Mouse (Mus musculus) left cerebral cortex, postnatal 14 days (tissue): ENCODE measurements at regions not wholly inside any gene's neighbourhood (a gene's known extent, or its start where the extent isn't known, plus 50 kb on each side); places are given as distances from the start of the nearest gene placed in this dataset.
"Not testable (repeated sequence)": the region's sequence is repeated elsewhere in the genome, so short reads cannot be mapped to it uniquely, and the experiment has no call there.

Experiments
- DNase-seq, 2 experiments: peaks; one replicate each; pipeline ENCODE4 v3.0.0; 2021 to 2022; ENCODE audit warnings: low spot score in 2 of 2, mixed read lengths in 1 of 2
- intact Hi-C: fragments of 180-260 bp; cut with DNase I; formaldehyde crosslinking; loops from one replicate; pipeline ENCODE4 v1.15.1; 2025

DNA sequence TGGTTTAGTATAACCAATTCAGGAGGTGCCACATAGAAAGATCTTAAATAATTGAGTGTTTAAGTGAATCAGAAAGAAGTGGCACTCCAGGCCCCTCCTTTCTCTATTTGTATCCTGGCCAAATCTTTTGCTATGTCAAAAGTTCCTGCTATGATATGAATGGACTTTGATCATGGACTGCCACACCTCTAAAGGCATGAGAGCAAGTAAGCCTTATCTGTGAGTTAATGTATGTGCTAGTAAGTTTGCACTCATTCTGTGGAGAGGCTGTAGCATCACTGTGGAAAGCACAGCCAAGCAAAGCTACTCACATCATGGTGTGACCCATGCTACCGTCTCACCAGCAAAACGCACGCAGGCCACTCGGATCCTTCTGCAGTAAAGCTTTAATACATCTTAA is 140.2 kb downstream of the Jrkl start:
- DNase-seq, result no peak
- intact Hi-C loops, result no loop called here

DNA sequence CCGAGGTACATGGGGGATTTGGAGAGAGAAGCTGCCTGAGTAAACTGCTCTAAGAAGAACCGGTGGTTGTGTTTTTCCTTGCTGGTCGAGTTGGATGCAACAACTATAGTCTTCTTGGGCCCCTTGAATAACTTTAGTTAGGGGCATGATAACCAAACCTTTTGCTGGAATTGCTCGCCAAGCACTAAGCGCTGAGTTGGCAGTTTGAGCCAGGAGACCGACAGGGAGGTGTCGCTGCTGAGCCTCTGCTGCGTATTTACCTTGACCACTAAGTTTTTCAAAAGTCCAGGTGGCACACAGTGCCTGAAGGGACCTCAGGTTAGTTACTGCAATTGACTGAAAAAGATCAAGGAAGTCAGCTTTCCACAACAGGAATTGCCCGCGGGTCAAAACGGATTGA is 162.0 kb downstream of the Jrkl start:
- intact Hi-C loops, result no loop called here
- no peak for DNase-seq

DNA sequence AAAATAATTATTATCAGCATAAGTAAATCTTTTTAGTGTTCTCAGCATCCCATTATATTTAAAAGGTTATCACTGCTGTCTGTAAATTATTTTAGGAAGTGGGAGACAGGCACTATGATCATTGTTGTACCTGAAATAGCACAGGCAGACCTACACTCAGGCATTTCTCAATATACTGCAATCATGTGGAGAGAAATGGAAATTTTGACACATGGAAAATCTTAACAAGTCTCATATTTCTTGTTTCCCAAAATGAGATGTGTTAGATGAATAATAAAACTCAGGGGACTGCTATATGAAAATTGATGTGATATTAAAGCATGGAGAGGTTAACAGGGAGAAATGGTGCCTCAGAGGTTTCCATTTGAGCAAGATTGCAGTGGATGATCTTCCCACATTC is 196.6 kb downstream of the Jrkl start:
- DNase-seq, result no peak
- intact Hi-C loops, result no loop called here

DNA sequence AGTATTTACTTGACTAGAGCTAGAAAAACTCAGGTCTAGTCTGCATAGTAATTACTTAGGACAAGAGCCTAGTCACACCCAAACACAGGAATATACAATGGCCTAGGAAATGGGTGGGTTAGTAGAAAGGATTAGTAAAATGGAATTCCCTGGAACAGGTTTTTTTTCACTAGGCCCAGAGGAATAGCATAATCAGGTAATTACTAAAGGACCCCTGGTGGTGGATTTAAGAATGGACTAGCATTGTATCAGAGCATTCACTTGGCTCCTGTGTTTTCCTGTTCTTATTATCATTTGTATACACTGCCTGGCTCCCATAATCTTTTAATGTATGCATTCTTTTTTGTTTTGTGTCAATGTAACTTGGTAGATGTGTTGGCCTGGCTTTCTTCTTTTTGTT is 226.6 kb downstream of the Jrkl start:
- intact Hi-C loops, result no loop called here
- no peak for DNase-seq

DNA sequence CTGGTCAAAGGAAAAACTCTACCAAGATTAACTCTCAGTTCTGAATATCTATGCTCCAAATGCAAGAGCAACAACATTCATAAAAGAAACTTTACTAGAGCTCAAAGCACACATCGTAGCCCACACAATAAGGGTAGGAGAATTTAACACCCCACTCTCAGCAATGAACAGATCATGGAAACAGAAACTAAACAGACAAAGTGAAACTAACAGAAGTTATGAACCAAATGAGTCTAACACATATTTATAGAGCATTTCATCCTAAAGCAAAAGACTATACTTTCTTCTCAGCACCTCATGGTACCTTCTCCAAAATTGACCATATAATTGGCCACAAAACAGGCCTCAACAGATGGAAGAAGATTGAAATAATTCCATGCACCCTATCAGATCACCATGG is 262.4 kb downstream of the Jrkl start:
- DNase-seq, intact Hi-C loops: not testable (repeated sequence)

DNA sequence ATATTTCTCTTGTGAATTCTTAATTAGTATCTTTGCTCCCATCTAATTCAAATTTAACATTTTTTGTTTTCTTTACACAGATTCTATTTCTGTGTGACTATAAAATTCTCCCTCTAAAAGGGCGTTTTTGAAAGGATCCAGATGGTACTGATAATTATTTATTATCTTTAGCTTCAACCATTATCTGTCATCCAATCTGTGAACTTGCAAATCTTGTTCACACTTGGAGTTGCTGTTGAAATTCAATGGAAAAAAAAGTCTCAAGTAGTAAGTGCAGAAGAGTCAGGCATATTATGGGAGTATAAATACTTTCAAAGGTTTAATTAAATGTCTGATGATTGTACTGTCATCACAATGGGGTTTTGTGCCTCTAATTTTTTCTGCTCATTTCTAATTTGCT is 272.6 kb downstream of the Jrkl start:
- intact Hi-C loops, result no loop called here
- DNase-seq, result no peak

DNA sequence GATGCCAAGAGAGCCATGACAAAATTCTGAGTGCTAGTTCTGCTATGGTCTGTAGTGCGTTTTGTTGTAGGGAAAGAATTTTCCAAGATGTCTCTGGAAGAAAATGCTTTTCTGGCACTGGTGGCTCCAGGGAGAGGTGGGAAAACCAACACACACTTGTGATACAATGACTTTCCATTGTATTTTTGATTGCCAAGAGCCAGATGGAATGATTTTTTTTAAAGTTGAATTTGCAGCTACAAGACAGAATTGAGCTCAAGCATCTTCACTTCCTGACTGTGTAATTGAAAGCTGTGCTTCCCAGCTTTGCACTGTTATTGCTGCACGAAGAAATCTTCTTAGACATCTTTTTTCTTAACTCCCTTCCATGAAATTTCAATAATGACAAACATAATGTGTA is 285.3 kb downstream of the Jrkl start:
- DNase-seq, result peak in 1 of 2 experiments; percentile 2
- intact Hi-C loops, result no loop called here

DNA sequence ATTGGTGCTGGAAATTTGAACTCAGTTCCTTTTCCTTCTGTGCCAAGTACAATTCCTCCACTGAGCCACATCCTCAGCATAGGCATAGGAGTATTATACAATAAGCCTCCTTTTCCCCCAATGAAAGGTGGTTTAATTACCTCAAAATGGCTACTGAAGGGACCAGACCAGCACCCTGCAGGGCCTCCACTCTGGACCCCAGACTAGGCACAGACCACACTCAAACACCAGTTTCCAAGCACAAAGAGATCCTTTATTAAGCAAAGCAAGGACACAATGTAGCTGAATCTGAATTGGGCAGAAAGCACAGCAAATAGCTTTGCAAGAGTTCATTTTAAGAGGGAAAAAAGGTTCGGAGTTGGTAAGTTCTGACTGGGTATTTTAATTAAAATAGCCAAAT is 299.5 kb downstream of the Jrkl start:
- no peak for DNase-seq
- intact Hi-C loops, result no loop called here

DNA sequence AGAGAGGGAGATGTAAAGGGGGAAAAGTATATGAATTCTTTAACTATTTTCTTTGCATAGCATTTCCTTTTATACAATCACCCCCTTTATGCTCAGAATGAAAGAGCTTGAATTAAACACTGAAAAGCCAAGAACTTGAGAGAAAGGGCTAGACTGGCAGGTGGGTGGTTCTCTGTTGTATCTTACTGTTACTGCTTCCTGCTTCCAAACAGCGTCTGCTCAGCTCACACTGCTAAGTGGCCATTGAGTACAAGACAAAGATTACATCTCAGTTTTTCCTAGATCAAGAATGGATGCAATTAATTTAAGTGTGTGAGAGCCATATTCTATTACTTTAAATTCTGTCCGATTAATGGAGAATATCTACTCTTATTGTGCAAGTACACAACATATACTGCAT is 300.2 kb downstream of the Jrkl start:
- intact Hi-C loops, result no loop called here
- DNase-seq, result no peak

DNA sequence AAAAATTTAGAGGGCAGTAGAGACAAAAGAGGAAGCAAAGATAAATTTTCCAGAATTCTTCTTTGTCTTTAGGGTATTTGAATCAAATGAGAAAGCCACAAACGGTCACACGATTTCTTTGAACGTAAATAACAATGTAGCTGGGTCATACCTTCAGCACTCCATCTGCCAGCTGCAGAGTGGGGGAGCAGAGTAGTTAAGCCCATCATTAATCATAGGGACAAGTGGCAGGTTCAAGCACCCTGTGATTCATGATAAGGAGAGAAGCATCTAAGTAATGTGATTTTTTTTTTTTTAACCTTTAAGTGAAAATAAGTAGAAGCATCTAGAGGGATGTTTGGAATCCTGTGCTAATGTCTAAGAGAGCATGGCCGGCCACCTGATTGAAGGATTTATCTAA is 300.6 kb downstream of the Jrkl start:
- intact Hi-C loops, result no loop called here
- no peak for DNase-seq

DNA sequence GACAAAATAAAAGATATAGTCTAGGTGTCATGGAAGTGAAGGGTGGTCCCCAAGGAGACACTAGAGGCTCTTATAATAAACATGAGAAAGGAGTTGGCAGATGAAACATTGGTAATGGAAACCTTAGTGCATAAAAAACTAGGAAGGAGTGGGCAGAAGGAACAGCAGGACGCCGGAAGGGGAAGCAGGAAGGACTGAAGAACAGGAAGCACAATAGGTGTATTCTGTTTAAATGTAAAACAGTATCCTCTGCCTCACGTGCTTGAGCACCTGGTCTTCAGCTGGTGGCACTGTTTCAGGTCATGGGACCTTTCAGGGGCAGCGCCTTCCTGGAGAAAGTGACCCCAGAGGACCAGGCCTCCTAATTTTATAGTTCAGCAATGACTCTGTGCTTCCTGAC is 310.6 kb downstream of the Jrkl start:
- DNase-seq, result no peak
- intact Hi-C loops, result no loop called here

DNA sequence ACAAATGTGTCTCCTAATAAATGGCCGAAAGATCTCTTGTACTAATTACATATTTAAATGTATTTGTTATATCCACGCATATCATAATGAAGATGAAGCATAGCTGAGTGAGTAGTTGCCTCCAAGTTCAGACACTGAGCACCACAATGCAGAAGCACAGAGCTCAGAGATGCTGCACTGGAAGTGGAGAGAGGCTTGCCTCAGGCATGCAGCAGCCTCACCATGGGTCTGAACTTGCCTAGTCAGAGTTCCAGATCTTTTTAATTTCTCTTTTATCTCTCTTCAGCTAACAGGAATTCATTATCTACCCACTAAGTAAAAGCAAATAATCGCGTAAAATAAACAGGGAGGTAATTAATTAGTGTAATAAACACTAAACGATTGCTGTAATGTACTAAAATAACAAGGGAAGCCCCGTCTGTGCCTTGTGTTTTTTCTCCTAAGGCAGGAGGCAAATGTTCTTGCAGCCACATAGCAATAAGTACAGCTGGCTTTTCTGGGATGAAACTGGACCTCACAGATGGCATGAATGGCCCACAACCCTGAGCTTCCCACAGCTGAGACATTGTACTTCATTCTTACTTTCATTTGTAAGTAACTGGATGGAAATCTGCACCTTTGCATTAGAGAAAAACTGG is 320.0 kb downstream of the Jrkl start:
- intact Hi-C loops, result no loop called here
- DNase-seq, result no peak

DNA sequence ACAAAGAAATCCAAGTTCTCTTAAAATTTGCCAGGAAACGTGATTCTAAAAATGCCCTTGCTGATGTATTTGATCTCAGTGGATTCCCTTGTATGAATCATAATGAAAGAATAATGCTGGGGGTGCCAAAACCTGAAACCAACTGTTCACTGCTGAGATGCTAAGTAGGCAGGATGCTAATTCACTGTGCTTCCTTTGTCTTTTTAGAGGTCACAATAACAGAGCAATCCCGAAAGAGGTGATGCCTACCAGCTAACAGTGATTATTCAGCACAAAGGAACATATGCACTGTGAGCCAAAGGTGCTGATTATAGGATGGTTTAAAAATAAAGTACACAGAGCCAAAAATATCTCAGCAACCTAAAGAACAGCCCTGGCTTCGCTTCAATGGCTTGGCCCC is 344.9 kb downstream of the Jrkl start:
- DNase-seq, result no peak
- intact Hi-C loops, result no loop called here

DNA sequence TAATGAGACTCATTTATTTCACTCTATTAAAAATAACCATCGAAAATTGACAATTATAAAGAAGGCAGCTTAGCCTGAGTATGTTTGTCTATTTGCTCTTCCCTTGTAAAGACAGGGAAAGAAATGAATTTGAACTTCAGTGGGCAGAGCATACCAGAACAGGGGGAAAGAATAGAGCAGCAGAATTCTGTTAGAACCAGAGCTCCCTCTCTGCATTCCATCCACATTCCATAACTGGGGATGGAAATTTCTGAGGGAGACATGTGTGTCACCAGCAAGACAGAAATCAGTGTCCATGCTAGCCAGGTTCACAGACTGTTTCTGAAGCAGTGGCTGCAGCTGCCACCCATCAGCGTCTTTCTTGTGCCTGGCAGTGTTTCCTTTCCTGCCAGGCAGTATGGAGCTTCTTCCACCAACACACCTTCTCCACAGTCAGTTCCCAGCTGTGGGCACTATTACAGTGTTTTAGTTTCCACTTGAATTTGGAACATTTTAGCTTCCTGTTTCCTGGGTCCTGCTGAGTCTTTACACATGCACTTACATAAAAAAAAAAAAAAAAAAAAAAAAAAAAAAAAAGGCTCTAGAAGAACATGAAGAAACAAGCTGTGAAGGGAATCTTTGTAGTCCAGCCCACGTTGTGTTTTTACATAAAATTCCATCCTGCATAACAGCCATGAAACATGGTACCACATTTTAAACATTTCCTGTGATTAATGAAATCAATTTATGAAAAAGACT is 365.7 kb downstream of the Jrkl start:
- intact Hi-C loops, result loop anchor here (5.0 to 10.0 kb wide), 2 partner anchors 315 to 1973 kb away; no protein-coding TSS in a partner anchor
- no peak for DNase-seq

DNA sequence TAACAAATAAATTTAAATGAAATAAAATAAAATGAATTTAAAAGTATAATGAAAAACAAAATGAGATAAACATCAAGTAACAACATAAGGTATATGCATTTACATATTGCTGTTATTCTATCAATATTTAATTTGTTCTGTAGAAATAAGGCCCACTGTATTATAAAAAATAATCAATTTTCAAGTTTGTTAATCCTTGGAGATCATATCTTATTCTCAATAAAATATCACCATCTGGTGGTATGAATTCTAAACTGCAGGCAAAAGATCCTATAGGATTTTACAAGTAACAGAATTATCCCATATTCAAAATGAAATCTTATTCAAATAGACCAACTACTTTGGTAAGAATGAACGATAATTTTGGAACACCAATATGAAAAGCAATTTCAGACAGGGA is 369.1 kb downstream of the Jrkl start:
- peak in 1 of 2 experiments; percentile 64 for DNase-seq
- intact Hi-C loops, result loop anchor here (5.0 to 10.0 kb wide), 2 partner anchors 318 to 1969 kb away; no protein-coding TSS in a partner anchor

DNA sequence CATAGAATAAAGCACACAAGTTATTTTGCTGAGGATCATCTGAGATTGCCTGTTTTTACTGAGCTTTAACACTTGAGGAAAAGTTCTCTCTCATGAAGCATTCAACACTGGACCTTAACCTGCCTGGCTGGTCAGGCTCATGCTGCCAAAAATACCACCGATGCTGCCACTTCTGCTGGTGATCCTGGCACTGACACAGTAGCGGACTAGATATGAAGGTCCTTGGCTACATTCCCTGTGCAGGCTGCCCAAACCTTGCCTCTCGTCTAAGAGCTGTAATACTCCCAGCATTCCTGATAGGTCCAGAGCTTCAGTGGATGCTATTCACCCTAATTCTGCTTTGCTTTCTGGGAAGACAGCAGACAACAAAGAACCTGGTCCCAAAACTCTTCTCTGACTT is 374.7 kb downstream of the Jrkl start:
- intact Hi-C loops, result loop anchor here (10.0 kb wide), 1 partner anchor 324 kb away; no protein-coding TSS in a partner anchor
- no peak for DNase-seq
